Mouse (Mus musculus): Measurements from ENCODE around the gene Id2. TPM values are rescaled to one million over a fixed set of nuclear protein-coding genes. Genes with fewer than 3 reads are reported as not detected.

The Id2 gene
- polyA plus RNA-seq, 1 experiment from 2014 or later, result 373 TPM

GRCm38 (mm10) chr12:25104541-25104940, 7.6 kb upstream of the Id2 start:
- ATAC-seq (ENCODE audit: insufficient number of reproducible peaks, insufficient read depth, low FRiP score, low TSS enrichment, low read depth), result no peak
- Histone ChIP-seq H3K27me3 (no peaks in the 10 kb centered on the region), H3K9ac (replicated peaks) (no peak overlapping the region), H3K36me3 (no peaks in the 10 kb centered on the region), H3K9me3 (no peaks in the 10 kb centered on the region), H3K4me1 (replicated peaks) (peaks cover 17% of the 10 kb centered on the region), H3K4me3 (replicated peaks) (no peak overlapping the region), H3K4me2 (no peak overlapping the region), H3K27ac (no peak overlapping the region)

GRCm38 (mm10) chr12:25103911-25104310, 7.0 kb upstream of the Id2 start:
- H3K36me3 ChIP-seq, result no peaks in the 10 kb centered on the region
- no peak overlapping the region for H3K27ac ChIP-seq
- no peak overlapping the region for H3K4me2 ChIP-seq
- no peaks in the 10 kb centered on the region for H3K27me3 ChIP-seq
- H3K4me1 ChIP-seq (replicated peaks), result peaks cover 17% of the 10 kb centered on the region
- H3K9me3 ChIP-seq, result no peaks in the 10 kb centered on the region
- no peak overlapping the region for H3K4me3 ChIP-seq (replicated peaks)
- ATAC-seq (ENCODE audit: insufficient number of reproducible peaks, insufficient read depth, low FRiP score, low TSS enrichment, low read depth), result no peak
- WGBS, result 72% methylated on average over 6 of the region's 6 CpGs
- no peak overlapping the region for H3K9ac ChIP-seq (replicated peaks)

- peaks cover 36% of the 10 kb centered on the region for H3K4me1 ChIP-seq (replicated peaks)
- peak overlapping the region; percentile 99 for H3K27ac ChIP-seq
- no peaks in the 10 kb centered on the region for H3K36me3 ChIP-seq
- no peak overlapping the region; the same call in 1 of the 2 replicates for H3K9ac ChIP-seq (replicated peaks)
- peak overlapping the region; percentile 59 for H3K4me3 ChIP-seq (replicated peaks)
- no peaks in the 10 kb centered on the region for H3K9me3 ChIP-seq
- WGBS, result 15% methylated on average over 5 of the region's 5 CpGs
- H3K27me3 ChIP-seq, result no peaks in the 10 kb centered on the region
- peak overlapping the region; percentile 80 for H3K4me2 ChIP-seq
- no peak for ATAC-seq (ENCODE audit: insufficient number of reproducible peaks, insufficient read depth, low FRiP score, low TSS enrichment, low read depth)
These were observed 4.4 kb upstream of the Id2 start for GRCm38 (mm10) chr12:25101389-25101788.

GRCm38 (mm10) chr12:25100411-25101217, 3.7 kb upstream of the Id2 start:
- ATAC-seq (ENCODE audit: insufficient number of reproducible peaks, insufficient read depth, low FRiP score, low TSS enrichment, low read depth), result no peak
- peak overlapping the region; percentile 59 for H3K4me3 ChIP-seq (replicated peaks)
- peak overlapping the region; percentile 76 for H3K9ac ChIP-seq (replicated peaks)
- no peaks in the 10 kb centered on the region for H3K36me3 ChIP-seq
- peak overlapping the region; percentile 80 for H3K4me2 ChIP-seq
- H3K9me3 ChIP-seq, result no peaks in the 10 kb centered on the region
- peak overlapping the region; percentile 99 for H3K27ac ChIP-seq
- WGBS, result under 1% methylated on average over 58 of the region's 59 CpGs
- no peaks in the 10 kb centered on the region for H3K27me3 ChIP-seq
- H3K4me1 ChIP-seq (replicated peaks), result peaks cover 36% of the 10 kb centered on the region

GRCm38 (mm10) chr12:25099563-25100408, 2.8 kb upstream of the Id2 start:
- H3K4me1 ChIP-seq (replicated peaks), result peaks cover 36% of the 10 kb centered on the region
- under 1% methylated on average over 38 of the region's 38 CpGs for WGBS

GRCm38 (mm10) chr12:25099313-25099562, 2.3 kb upstream of the Id2 start:
- Histone ChIP-seq H3K27me3 (no peaks in the 10 kb centered on the region), H3K27ac (peak overlapping the region; percentile 99), H3K4me2 (peak overlapping the region; percentile 80), H3K36me3 (no peaks in the 10 kb centered on the region), H3K4me3 (replicated peaks) (peak overlapping the region; percentile 59), H3K4me1 (replicated peaks) (peaks cover 36% of the 10 kb centered on the region), H3K9me3 (no peaks in the 10 kb centered on the region), H3K9ac (replicated peaks) (peak overlapping the region; percentile 76)
- no peak for ATAC-seq (ENCODE audit: insufficient number of reproducible peaks, insufficient read depth, low FRiP score, low TSS enrichment, low read depth)
- WGBS, result 0% methylated on average over 9 of the region's 9 CpGs

More at GRCm38 (mm10) chr12:25099563-25100408, 2.8 kb upstream of the Id2 start:
- Histone ChIP-seq H3K36me3 (no peaks in the 10 kb centered on the region), H3K9ac (replicated peaks) (peak overlapping the region; percentile 76), H3K4me3 (replicated peaks) (peak overlapping the region; percentile 59), H3K27ac (peak overlapping the region; percentile 99), H3K4me2 (peak overlapping the region; percentile 80), H3K9me3 (no peaks in the 10 kb centered on the region), H3K27me3 (no peaks in the 10 kb centered on the region)
- ATAC-seq (ENCODE audit: insufficient number of reproducible peaks, insufficient read depth, low FRiP score, low TSS enrichment, low read depth), result no peak

- Histone ChIP-seq H3K4me3 (replicated peaks) (peak overlapping the region; percentile 59), H3K4me1 (replicated peaks) (peaks cover 34% of the 10 kb centered on the region), H3K9me3 (no peaks in the 10 kb centered on the region), H3K36me3 (no peaks in the 10 kb centered on the region), H3K9ac (replicated peaks) (peak overlapping the region; percentile 76), H3K27ac (peak overlapping the region; percentile 99), H3K27me3 (no peaks in the 10 kb centered on the region), H3K4me2 (peak overlapping the region; percentile 80)
- under 1% methylated on average over 61 of the region's 61 CpGs for WGBS
- ATAC-seq (ENCODE audit: insufficient number of reproducible peaks, insufficient read depth, low FRiP score, low TSS enrichment, low read depth), result peak; percentile 79
These were observed 1.8 kb upstream of the Id2 start for GRCm38 (mm10) chr12:25098561-25099312.

- H3K27ac ChIP-seq, result peak overlapping the region; percentile 99
- peaks cover 35% of the 10 kb centered on the region for H3K4me1 ChIP-seq (replicated peaks)
- H3K4me2 ChIP-seq, result peak overlapping the region; percentile 80
- no peaks in the 10 kb centered on the region for H3K27me3 ChIP-seq
- ATAC-seq (ENCODE audit: insufficient number of reproducible peaks, insufficient read depth, low FRiP score, low TSS enrichment, low read depth), result peak; percentile 4; the same call in 1 of the 2 replicates
- peak overlapping the region; percentile 57 for H3K9ac ChIP-seq (replicated peaks)
- peak overlapping the region; percentile 59 for H3K4me3 ChIP-seq (replicated peaks)
- H3K9me3 ChIP-seq, result no peaks in the 10 kb centered on the region
- WGBS, result under 1% methylated on average over 10 of the region's 10 CpGs
- H3K36me3 ChIP-seq, result no peaks in the 10 kb centered on the region
These were observed 1.2 kb upstream of the Id2 start for GRCm38 (mm10) chr12:25098161-25098550.

GRCm38 (mm10) chr12:25097210-25098160, 545 bp upstream of the Id2 start:
- Histone ChIP-seq H3K4me1 (replicated peaks) (peaks cover 42% of the 10 kb centered on the region), H3K4me2 (peak overlapping the region; percentile 80), H3K9ac (replicated peaks) (peak overlapping the region; percentile 57; the same call in 1 of the 2 replicates), H3K36me3 (no peaks in the 10 kb centered on the region), H3K4me3 (replicated peaks) (peak overlapping the region; percentile 59), H3K9me3 (no peaks in the 10 kb centered on the region), H3K27me3 (no peaks in the 10 kb centered on the region), H3K27ac (peak overlapping the region; percentile 99)
- WGBS, result under 1% methylated on average over 28 of the region's 28 CpGs
- no peak for ATAC-seq (ENCODE audit: insufficient number of reproducible peaks, insufficient read depth, low FRiP score, low TSS enrichment, low read depth)

- Histone ChIP-seq H3K4me2 (peak overlapping the region; percentile 80), H3K27ac (peak overlapping the region; percentile 99), H3K4me1 (replicated peaks) (peaks cover 39% of the 10 kb centered on the region), H3K36me3 (no peaks in the 10 kb centered on the region), H3K27me3 (no peaks in the 10 kb centered on the region), H3K4me3 (replicated peaks) (peak overlapping the region; percentile 59), H3K9ac (replicated peaks) (peak overlapping the region; percentile 78; the same call in 1 of the 2 replicates), H3K9me3 (no peaks in the 10 kb centered on the region)
- ATAC-seq (ENCODE audit: insufficient number of reproducible peaks, insufficient read depth, low FRiP score, low TSS enrichment, low read depth), result no peak
- under 1% methylated on average over 15 of the region's 15 CpGs for WGBS
These were observed 294 bp downstream of the Id2 start for GRCm38 (mm10) chr12:25096640-25097051.

Data from limb, embryonic 12.5 days (tissue).